Mouse (Mus musculus): ENCODE data around the gene Msln.

The Msln gene

GRCm38 (mm10) chr17:25725264-25725663 is 28.9 kb downstream of the Msln start:
- no peak for DNase-seq (ENCODE audit: low spot score in 2 of 2)

GRCm38 (mm10) chr17:25723919-25724318 is 30.3 kb downstream of the Msln start:
- DNase-seq (ENCODE audit: low spot score in 2 of 2): no peak

- DNase-seq (ENCODE audit: low spot score in 2 of 2): no peak
Measured at GRCm38 (mm10) chr17:25723470-25723869, 30.7 kb downstream of the Msln start.

- DNase-seq (ENCODE audit: low spot score in 2 of 2): no peak
Measured at GRCm38 (mm10) chr17:25721476-25721875, 32.7 kb downstream of the Msln start.

- DNase-seq (ENCODE audit: low spot score in 2 of 2): no peak
Measured at GRCm38 (mm10) chr17:25717691-25718090, 36.5 kb downstream of the Msln start.

- no peak for DNase-seq (ENCODE audit: low spot score in 2 of 2)
Measured at GRCm38 (mm10) chr17:25716711-25717637, 37.2 kb downstream of the Msln start, which contains the start of gene Gng13. Gene Gng13 (plus strand): TSS chr17:25717171.

- DNase-seq (ENCODE audit: low spot score in 2 of 2): no peak
Measured at GRCm38 (mm10) chr17:25716130-25716529, 38.0 kb downstream of the Msln start.

GRCm38 (mm10) chr17:25715627-25716026 is 38.6 kb downstream of the Msln start:
- no peak for DNase-seq (ENCODE audit: low spot score in 2 of 2)

- DNase-seq (ENCODE audit: low spot score in 2 of 2): no peak
Measured at GRCm38 (mm10) chr17:25711136-25711535, 43.0 kb downstream of the Msln start.

- no peak for DNase-seq (ENCODE audit: low spot score in 2 of 2)
Measured at GRCm38 (mm10) chr17:25709994-25710393, 44.2 kb downstream of the Msln start.

- no peak for DNase-seq (ENCODE audit: low spot score in 2 of 2)
Measured at GRCm38 (mm10) chr17:25700863-25701496, 53.2 kb downstream of the Msln start.
